Mouse (Mus musculus) CH12.LX (cell line): ENCODE data around the gene Pknox2. TPM values are rescaled to one million over a fixed set of nuclear protein-coding genes. Genes with fewer than 3 reads are reported as not detected.

Experiments used
- DNase-seq: peaks from one replicate; pipeline ENCODE4 v3.0.0-alpha.2; 2013; ENCODE audit errors: extremely low read depth
- H3K27ac ChIP-seq: 2 replicates; pipeline ENCODE4 v1.5.1; 2012; ENCODE audit warnings: low read depth, mild to moderate bottlenecking, control low read depth, moderate library complexity; ENCODE audit not compliant: insufficient read depth
- H3K27me3 ChIP-seq: replicated peaks from 2 replicates; pipeline ENCODE3; 2012; ENCODE audit warnings: inconsistent platforms
- H3K36me3 ChIP-seq, 2 experiments: replicated peaks in 1 of 2; 2 replicates each; pipeline versions ENCODE3 to v1.6.1; 2012; ENCODE audit warnings: inconsistent platforms in 1 of 2, low read length in 1 of 2, mild to moderate bottlenecking in 1 of 2, mixed read lengths in 1 of 2, moderate library complexity in 1 of 2; ENCODE audit not compliant: control insufficient read depth in 1 of 2, insufficient read depth in 1 of 2
- H3K4me1 ChIP-seq, 2 experiments: 2 replicates each; pipeline ENCODE4 v1.6.1; 2012; ENCODE audit warnings: inconsistent platforms in 1 of 2, moderate library complexity in 1 of 2; ENCODE audit not compliant: insufficient read depth in 2 of 2, control insufficient read depth in 1 of 2
- H3K4me2 ChIP-seq: 2 replicates; pipeline ENCODE4 v1.6.1; 2012; ENCODE audit warnings: low read depth, mild to moderate bottlenecking, control low read depth; ENCODE audit not compliant: poor library complexity, insufficient read depth, severe bottlenecking
- H3K4me3 ChIP-seq, 3 experiments: fragments of 150-350 bp in 1 of 3; sonication (generic) in 1 of 3; replicated peaks in 1 of 3; 2 replicates each; pipeline versions ENCODE3 to v1.5.1; 2011 to 2012; ENCODE audit warnings: low read depth in 2 of 3, low read length in 2 of 3, mild to moderate bottlenecking in 2 of 3, moderate library complexity in 2 of 3, control low read depth in 1 of 3, improper control_type of control experiment in 1 of 3, inconsistent platforms in 1 of 3, mixed read lengths in 1 of 3; ENCODE audit not compliant: poor library complexity in 1 of 3
- H3K79me2 ChIP-seq: replicated peaks from 2 replicates; pipeline ENCODE4 v1.6.1; 2012; ENCODE audit warnings: mild to moderate bottlenecking, moderate library complexity; ENCODE audit not compliant: control insufficient read depth, poor library complexity, insufficient read depth, severe bottlenecking; ENCODE audit errors: extremely low read depth
- H3K9ac ChIP-seq: 2 replicates; pipeline ENCODE4 v1.6.1; 2012; ENCODE audit warnings: low read depth, mild to moderate bottlenecking, control low read depth, moderate library complexity; ENCODE audit not compliant: insufficient read depth
- H3K9me3 ChIP-seq: replicated peaks from 2 replicates; pipeline ENCODE3; 2012; ENCODE audit warnings: low read length, inconsistent platforms, mixed read lengths
- BHLHE40 ChIP-seq: IDR thresholded peaks from 2 replicates; pipeline ENCODE4 v1.6.1; 2011; ENCODE audit warnings: mild to moderate bottlenecking, low read depth, low read length, improper control_type of control experiment
- CHD2 ChIP-seq: IDR thresholded peaks from 2 replicates; pipeline ENCODE4 v1.6.1; 2011; ENCODE audit warnings: low read length, improper control_type of control experiment
- E2F4 ChIP-seq: IDR thresholded peaks from 2 replicates; pipeline ENCODE4 v1.6.1; 2011; ENCODE audit warnings: low read depth, low read length, improper control_type of control experiment; ENCODE audit not compliant: insufficient replicate concordance
- EP300 ChIP-seq: IDR thresholded peaks from 2 replicates; pipeline ENCODE4 v1.6.1; 2011; ENCODE audit warnings: low read length, improper control_type of control experiment
- ETS1 ChIP-seq: conservative IDR thresholded peaks from 2 replicates; pipeline ENCODE4 v1.6.1; 2012; ENCODE audit warnings: low read depth, mild to moderate bottlenecking, inconsistent platforms, low read length, improper control_type of control experiment, moderate library complexity
- GABPA ChIP-seq: IDR thresholded peaks from 2 replicates; pipeline ENCODE4 v1.6.1; 2012; ENCODE audit warnings: low read depth, low read length, improper control_type of control experiment, inconsistent platforms; ENCODE audit not compliant: insufficient replicate concordance
- HCFC1 ChIP-seq: IDR thresholded peaks from 2 replicates; pipeline ENCODE4 v1.6.1; 2012; ENCODE audit warnings: low read depth, mild to moderate bottlenecking, inconsistent platforms, low read length, improper control_type of control experiment
- IRF4 ChIP-seq: IDR thresholded peaks from 2 replicates; pipeline ENCODE4 v1.6.1; 2014; ENCODE audit warnings: low read depth, mild to moderate bottlenecking, inconsistent platforms, low read length, improper control_type of control experiment
- JUND ChIP-seq: conservative IDR thresholded peaks from 2 replicates; pipeline ENCODE4 v1.6.1; 2011; ENCODE audit warnings: low read depth, low read length, improper control_type of control experiment
- MAFK ChIP-seq: IDR thresholded peaks from 2 replicates; pipeline ENCODE4 v1.6.1; 2011; ENCODE audit warnings: low read length, improper control_type of control experiment; ENCODE audit not compliant: insufficient replicate concordance
- MAX ChIP-seq: IDR thresholded peaks from 2 replicates; pipeline ENCODE4 v1.6.1; 2011; ENCODE audit warnings: low read length, improper control_type of control experiment
- MAZ ChIP-seq: IDR thresholded peaks from 2 replicates; pipeline ENCODE4 v1.6.1; 2012; ENCODE audit warnings: low read depth, mild to moderate bottlenecking, inconsistent platforms, low read length, improper control_type of control experiment, moderate library complexity
- MEF2A ChIP-seq: IDR thresholded peaks from 2 replicates; pipeline ENCODE4 v1.6.1; 2014; ENCODE audit warnings: low read depth, mild to moderate bottlenecking, inconsistent platforms, low read length, improper control_type of control experiment, borderline replicate concordance
- MXI1 ChIP-seq: IDR thresholded peaks from 2 replicates; pipeline ENCODE4 v1.6.1; 2011; ENCODE audit warnings: mild to moderate bottlenecking, low read depth, low read length, improper control_type of control experiment
- PAX5 ChIP-seq: IDR thresholded peaks from 2 replicates; pipeline ENCODE4 v1.6.1; 2012; ENCODE audit warnings: low read length, inconsistent platforms, mixed read lengths
- POLR2A ChIP-seq: IDR thresholded peaks from 2 replicates; pipeline ENCODE4 v1.6.1; 2011; ENCODE audit warnings: low read depth, mild to moderate bottlenecking, improper control_type of control experiment, low read length
- RCOR1 ChIP-seq: conservative IDR thresholded peaks from 2 replicates; pipeline ENCODE4 v1.6.1; 2012; ENCODE audit warnings: low read depth, mild to moderate bottlenecking, inconsistent platforms, low read length, improper control_type of control experiment
- SMC3 ChIP-seq: IDR thresholded peaks from 2 replicates; pipeline ENCODE4 v1.6.1; 2011; ENCODE audit warnings: low read depth, low read length, improper control_type of control experiment
- TBP ChIP-seq: conservative IDR thresholded peaks from 2 replicates; pipeline ENCODE4 v1.6.1; 2011; ENCODE audit warnings: low read depth, low read length, improper control_type of control experiment
- TCF12 ChIP-seq: IDR thresholded peaks from 2 replicates; pipeline ENCODE4 v1.6.1; 2014; ENCODE audit warnings: low read depth, mild to moderate bottlenecking, inconsistent platforms, low read length, improper control_type of control experiment
- UBTF ChIP-seq: IDR thresholded peaks from 2 replicates; pipeline ENCODE4 v1.6.1; 2012; ENCODE audit warnings: low read depth, mild to moderate bottlenecking, inconsistent platforms, low read length, improper control_type of control experiment, moderate library complexity
- ZKSCAN1 ChIP-seq: IDR thresholded peaks from 2 replicates; pipeline ENCODE4 v1.6.1; 2012; ENCODE audit warnings: low read depth, inconsistent platforms, low read length, improper control_type of control experiment, borderline replicate concordance
- ZMIZ1 ChIP-seq: IDR thresholded peaks from 2 replicates; pipeline ENCODE4 v1.6.1; 2012; ENCODE audit warnings: low read depth, mild to moderate bottlenecking, inconsistent platforms, low read length, improper control_type of control experiment
- ZNF384 ChIP-seq: IDR thresholded peaks from 2 replicates; pipeline ENCODE4 v1.6.1; 2012; ENCODE audit warnings: low read depth, low read length, improper control_type of control experiment, inconsistent platforms
- dilution Hi-C: fragments of 300-500 bp; cut with MboI; formaldehyde crosslinking; loops from 2 replicates; pipeline ENCODE4 v1.14.3; 2020; ENCODE audit warnings: low sequenced_read_pairs; ENCODE audit not compliant: extremely low pct_unique_long_range_greater_than_20kb, extremely low pct_ligation_motif_present
- in situ Hi-C: fragments of 300-500 bp; cut with MboI; formaldehyde crosslinking; loops from 3 replicates; pipeline ENCODE4 v1.14.3; 2019; ENCODE audit warnings: low sequenced_read_pairs, low pct_ligation_motif_present, low pct_unique_long_range_greater_than_20kb, mixed read lengths
- polyA plus RNA-seq: library from polyadenylated mRNA; unstranded; fragments of >175 nt; gene quantifications from 2 replicates; pipeline ENCODE4 v1.2.1, GENCODE M21; 2012; ENCODE audit warnings: low read depth; ENCODE audit not compliant: insufficient read length
- total RNA-seq, 2 experiments: library from RNA; depleted of rRNA; stranded (reverse); fragments of 300-350 nt in 1 of 2; fragments of >200 nt in 1 of 2; gene quantifications; 2 replicates each; pipeline ENCODE4 v1.2.3; 2012 to 2014

Gene Pknox2
- total and polyA plus RNA-seq, 3 experiments = 0.08 to 0.11 TPM; not detected in 1

DNA sequence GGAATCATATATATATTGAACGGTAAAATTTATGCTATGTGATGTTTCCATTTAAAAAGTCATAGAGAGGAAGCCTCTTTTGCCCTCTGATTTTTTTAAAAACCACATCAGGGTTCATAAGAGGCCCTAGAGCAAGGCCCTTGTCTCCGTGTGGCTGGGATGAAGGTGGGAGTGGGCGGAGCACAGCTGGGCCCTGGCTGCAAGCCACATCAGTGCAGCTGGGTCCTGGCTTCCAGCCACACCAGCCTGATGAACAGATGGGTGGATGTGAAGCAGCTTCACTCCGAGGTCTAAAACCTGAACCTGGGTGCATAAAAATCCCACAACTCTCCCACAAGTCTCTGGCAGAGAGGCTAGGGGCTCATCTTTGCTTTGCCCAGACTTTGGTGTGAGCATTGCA is 241.8 kb downstream of the Pknox2 start:
- peaks cover 11% of the 10 kb centered on the region for H3K27me3 ChIP-seq

DNA sequence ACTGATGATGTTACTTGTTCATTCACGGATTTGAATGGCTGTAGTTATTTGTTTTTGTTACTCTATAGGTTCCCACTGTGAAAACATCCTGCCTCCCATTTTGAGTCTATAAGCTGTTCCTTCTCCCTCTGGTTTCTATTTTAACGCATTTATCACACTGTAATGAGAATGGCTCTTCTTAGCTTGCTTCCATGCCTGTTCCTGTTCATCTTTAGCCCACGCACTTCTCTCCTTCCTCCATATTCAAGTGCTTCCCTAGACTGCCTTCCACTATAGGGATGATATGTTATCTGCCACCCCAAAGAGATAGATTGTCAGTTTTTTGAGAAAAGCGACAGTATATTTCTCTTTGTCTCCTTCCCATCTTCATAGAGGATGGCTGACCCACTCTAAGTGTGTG is 246.7 kb downstream of the Pknox2 start:
- in situ Hi-C loops (no loop called here), dilution Hi-C loops (no loop called here)
- DNase-seq = no peak
- Histone ChIP-seq H3K27me3 (peaks cover 17% of the 10 kb centered on the region), H3K4me1 (no peaks in the 10 kb centered on the region), H3K9me3 (no peaks in the 10 kb centered on the region), H3K9ac (no peak overlapping the region), H3K27ac (no peak overlapping the region), H3K36me3 (no peaks in the 10 kb centered on the region), H3K4me3 (no peak overlapping the region), H3K79me2 (no peaks in the 10 kb centered on the region), H3K4me2 (no peak overlapping the region)
- TF ChIP-seq ZKSCAN1 = no peak
- TF ChIP-seq MEF2A = no peak
- no peak for TF ChIP-seq PAX5
- TF ChIP-seq MAZ = no peak
- TF ChIP-seq BHLHE40 = no peak
- TF ChIP-seq CHD2 = no peak
- TF ChIP-seq ETS1 = no peak
- no peak for TF ChIP-seq SMC3
- TF ChIP-seq EP300 = no peak
- no peak for TF ChIP-seq ZMIZ1

More for the DNA sequence above, 241.8 kb downstream of the Pknox2 start:
- no peaks in the 10 kb centered on the region for H3K4me1 ChIP-seq
- no peaks in the 10 kb centered on the region for H3K79me2 ChIP-seq
- H3K9me3 ChIP-seq = no peaks in the 10 kb centered on the region
- no peaks in the 10 kb centered on the region for H3K36me3 ChIP-seq
- no peak overlapping the region for H3K4me2 ChIP-seq
- H3K27ac ChIP-seq = no peak overlapping the region
- dilution Hi-C loops = no loop called here
- TF ChIP-seq E2F4 (no peak), ZNF384 (no peak), JUND (no peak), UBTF (no peak), MXI1 (no peak), PAX5 (no peak), ETS1 (no peak), BHLHE40 (no peak), IRF4 (no peak), POLR2A (no peak), GABPA (no peak), MAX (no peak), MAFK (no peak), EP300 (no peak), RCOR1 (no peak), SMC3 (no peak), HCFC1 (no peak), TBP (no peak), TCF12 (no peak), ZKSCAN1 (no peak)
- DNase-seq = no peak
- H3K4me3 ChIP-seq = no peak overlapping the region
- no peak overlapping the region for H3K9ac ChIP-seq
- in situ Hi-C loops = no loop called here
